Mouse (Mus musculus) yolk sac, embryonic 10.5 days (tissue): ENCODE results near the gene Gm39566.

Experiments used
- DNase-seq: peaks from one replicate; pipeline ENCODE4 v3.0.0-alpha.2; 2017; ENCODE audit warnings: low spot score

Gm39566 gene

DNA sequence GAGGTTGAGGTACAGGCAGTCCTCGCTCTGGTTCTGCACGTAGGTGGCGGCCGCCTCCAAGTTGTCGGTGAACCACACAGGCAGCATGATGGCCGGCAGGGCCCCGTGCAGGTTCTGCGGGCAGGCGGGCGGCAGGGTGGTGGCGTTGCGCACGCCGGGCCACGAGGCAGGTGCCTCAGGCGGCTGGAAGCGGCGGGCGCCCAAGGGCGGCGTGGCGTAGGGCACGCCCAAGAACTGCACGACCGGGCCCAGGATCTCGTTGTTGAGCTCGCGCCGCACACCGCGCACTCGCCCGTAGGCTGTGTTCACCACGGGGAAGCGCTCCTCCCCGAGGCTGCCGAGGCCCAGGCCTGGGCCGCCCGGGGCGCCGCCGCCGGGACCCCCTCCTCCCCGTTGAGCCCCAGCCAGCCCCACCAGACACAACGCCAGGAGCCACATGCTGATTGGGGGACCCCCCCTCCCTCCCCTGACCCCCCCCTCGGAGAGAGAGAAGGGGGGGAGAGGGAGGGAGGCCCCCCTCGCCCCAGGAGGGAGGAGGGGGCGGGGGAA is 19.0 kb upstream of the Gm39566 start:
- peak; percentile 22 for DNase-seq

DNA sequence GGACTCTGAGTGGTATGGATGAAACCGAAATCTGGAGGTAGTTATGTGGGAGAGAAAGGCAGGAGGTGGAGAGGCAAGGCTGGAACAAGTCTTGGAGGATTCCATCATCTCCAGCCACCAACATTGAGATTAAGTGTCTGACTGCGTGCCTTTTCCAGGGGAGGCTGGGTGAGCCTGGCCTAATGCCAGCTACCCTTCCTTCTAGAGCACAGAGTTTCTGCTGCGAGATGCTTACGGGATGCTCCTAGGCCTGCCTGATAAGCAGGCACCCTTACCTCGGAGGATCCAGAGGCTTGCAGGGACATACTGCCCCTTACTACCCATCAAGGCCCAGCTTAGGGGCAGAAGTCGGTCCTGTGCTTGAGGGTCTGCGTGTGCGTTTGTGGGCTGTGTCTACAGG is 18.5 kb upstream of the Gm39566 start:
- DNase-seq: no peak

DNA sequence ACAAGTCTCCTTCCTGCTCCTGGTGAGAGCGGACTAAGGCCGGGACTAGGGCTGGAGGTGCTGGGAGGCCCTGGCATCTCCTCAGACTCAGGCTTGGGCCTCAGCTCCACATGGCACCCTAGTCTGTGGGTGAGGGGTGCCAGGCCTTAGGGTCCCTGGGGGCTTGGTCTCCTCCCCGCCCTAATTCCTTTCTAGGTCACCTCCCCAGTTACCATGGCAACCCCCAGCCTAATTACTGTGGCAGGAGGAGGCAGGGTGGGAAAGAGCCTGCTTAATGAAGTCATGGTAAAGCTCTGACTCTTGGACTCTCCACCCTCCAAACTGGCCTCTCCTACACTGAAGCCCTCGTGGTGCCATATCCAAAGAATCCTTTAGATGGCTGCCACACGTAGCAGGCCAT is 13.7 kb upstream of the Gm39566 start:
- no peak for DNase-seq

DNA sequence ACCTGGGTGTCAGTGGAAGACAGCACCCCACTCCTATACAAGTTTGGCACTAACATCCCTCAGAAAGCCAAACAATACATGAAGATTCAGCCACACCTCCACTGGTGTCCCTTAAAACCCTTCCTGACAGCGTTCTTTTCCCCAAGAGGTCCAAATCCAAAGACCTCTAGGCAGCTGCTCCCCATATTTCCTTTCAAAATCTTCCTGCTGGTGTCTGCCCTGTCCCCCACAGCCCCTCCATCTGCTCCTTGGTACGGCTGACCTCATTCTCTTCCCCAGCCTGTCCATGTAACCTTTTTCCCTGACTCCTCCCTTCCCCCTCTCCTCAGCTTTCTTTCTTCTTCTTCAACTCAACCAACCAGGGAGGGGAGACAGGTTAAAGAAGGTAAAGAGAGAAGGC is 8.4 kb upstream of the Gm39566 start:
- DNase-seq: no peak

DNA sequence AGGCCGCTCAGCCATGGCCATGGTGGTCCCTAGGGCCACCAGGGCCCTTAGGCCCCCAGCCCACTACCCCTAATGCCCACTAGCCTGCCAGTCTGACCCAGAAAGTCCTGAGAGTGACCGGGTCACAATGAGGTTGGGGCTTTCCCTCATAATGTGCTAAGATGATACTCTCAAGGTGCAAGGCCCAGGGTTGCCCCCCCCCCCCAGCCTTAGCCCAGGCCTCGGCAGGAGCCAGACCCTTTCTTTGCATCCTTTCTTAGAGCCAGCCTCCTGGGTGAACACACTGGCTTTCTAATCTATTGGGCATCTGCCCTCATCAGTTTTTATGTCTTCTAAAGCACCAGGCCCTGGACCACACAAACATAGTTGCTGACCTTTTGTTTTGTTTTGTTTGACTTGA is 7.0 kb upstream of the Gm39566 start, which contains the start of gene Spem1:
Spem1 (minus strand) TSS at position 101 of the 400 bp plus-strand sequence.
- no peak for DNase-seq

DNA sequence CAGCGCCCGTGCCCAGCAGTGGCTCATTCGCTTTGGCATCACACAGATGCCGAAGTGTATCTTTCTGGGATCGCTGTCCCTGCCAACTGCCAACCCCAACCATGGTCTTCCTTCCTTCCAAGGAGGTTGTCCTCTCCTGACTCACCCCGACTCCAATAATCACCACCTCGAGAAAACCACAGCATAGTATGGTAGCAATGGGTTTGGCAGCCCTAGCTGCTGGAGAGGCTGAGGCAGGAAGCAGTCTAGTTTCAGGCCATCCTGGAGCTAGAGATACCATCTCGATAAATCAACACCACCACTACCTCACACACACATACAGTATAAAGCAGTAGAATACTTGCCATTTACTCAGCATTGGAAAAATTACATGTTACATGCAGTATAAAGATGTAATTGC is 3.8 kb upstream of the Gm39566 start:
- DNase-seq: no peak

DNA sequence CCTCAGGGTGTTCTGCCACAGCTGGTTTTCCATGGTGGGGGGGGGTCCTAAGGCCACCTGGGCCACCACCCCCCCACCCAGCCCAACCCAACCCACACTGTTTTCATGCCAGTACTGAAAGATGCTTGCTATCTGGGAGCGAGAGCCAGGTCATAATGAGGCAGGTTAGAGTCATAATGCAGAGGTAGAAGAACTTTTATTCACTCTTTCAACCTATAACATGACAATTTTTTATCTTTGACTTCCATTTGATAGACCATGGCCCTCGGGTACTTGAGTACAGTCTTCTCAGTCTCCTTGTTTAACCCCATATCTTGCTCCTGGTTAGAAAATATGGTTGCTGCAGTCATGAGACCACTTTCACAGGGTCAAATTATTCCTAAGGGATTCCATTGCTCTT is 3.3 kb upstream of the Gm39566 start, which contains the start of gene Spem2:
Spem2 (minus strand) TSS at position 101 of the 400 bp plus-strand sequence.
- no peak for DNase-seq

DNA sequence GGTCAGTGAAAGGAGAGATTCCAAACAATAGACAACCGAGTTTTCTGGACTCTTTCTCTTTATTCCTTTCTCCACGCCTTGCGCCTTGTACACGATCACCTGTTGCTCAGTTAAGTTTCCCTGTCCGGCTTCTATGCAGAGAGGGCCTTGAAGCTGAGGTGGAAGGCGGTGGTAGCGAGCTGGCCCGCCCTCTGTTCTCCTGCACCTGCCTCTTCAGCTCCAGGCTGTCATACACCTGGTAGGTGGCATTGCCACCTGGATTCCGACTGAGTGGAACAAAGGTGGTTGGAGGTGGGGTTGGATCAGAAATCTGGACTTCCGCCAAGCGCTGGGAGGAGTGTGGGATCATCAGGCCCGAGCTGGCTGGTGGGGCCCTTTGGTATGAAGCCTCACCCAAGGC is 1.4 kb upstream of the Gm39566 start:
- DNase-seq: no peak

DNA sequence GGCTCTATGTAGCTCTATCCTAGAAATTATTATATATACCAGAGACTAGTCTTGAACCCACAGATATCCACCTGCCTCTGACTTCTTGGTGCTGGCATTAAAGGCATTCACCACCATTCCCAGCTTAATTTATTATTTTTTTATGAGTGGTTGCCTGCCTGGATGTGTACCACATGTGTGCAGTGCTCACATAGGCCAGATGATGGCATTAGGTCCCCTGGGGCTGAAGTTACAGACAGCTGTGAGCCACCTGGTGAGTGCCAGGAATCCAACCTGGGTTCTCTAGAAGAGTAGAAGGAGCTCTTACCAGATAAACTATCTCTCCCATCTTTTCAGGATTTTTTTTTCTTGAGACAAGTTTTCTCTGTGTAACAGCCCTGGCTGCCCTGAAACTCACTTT is 4.8 kb downstream of the Gm39566 start:
- no peak for DNase-seq

DNA sequence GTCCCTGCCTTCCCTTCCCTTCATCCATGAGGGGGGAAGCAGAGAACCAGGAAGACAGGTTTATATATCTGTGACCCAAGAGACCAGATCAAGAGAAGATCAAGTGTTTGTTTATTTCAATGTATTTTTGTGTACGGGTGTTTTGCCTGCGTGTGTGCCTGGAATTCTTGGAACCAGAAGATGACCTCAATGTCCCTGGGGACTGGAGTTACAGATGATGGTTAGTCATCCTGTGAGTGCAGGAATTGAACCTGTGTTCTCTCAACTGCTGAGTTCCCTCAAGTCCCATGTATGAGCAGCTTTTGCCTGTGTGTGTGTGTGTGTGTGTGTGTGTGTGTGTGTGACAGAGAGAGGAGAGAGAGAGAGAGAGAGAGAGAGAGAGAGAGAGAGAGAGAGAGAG is 7.5 kb downstream of the Gm39566 start:
- DNase-seq: no peak

DNA sequence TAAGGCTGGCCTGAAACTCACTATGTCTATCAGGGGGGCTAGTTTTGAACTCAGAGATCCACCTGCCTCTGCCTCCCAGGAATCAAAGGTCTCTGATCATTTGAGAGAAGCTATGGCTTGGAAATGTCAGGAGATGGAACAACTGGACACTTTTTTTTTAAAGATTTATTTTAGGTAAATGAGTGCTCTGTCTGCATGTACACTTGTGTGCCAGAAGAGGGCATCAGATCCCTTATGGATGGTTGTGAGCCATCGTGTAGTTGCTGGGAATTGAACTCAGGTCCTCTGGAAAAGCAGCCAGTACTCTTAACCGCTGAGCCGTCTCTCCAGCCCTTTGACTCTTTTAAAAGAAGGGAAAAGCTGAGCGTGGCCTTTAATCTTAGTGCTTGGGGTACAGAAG is 8.7 kb downstream of the Gm39566 start:
- DNase-seq: no peak

DNA sequence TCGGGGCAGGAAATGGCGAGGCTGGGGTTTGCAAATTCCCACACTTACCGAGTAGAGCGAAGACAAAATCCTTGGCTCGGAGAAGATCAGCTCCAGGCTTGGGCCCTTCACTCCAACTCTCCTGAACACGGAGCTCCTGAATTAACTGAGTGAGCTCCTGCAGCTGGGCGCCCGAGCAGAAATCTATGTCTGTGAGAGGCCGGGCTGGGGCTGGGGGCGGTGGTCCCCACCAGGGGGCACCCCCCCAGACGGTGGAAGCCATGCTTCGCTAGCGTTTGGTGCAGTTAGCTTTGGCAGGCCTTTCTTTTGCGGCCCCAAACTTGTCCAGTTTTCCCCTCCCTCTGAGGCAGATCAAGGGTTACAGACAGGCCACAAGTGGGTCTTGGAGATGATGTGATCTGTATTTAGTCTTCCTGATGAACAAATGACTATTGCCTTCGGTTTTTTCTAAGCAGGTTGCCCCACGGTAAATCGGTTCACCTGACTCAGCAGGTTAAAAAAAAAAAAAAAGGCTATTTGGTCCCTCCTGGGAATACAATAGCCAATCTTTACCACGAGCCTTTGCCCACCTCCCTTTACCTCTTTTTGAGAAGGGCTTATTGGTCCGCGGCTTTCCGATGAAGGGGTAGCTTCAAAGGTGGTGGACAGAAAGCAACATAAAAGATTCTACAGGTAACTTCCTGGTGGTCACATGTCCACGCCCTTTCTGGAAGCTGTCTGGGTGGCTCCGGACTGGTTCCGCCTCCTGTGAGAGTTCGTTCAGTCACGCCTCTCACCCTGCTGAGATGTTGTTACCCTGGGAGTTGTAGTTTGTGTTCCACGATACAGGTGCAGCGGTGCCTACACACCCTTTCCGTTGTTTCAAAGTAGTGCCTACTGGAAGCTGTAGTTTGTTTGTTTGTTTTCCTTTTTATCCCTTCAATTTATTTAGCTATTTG is 9.9 kb downstream of the Gm39566 start, which contains the start of gene Tmem102:
Tmem102 (minus strand) TSS at position 653 of the 938 bp plus-strand sequence.
- peak; percentile 63 for DNase-seq

DNA sequence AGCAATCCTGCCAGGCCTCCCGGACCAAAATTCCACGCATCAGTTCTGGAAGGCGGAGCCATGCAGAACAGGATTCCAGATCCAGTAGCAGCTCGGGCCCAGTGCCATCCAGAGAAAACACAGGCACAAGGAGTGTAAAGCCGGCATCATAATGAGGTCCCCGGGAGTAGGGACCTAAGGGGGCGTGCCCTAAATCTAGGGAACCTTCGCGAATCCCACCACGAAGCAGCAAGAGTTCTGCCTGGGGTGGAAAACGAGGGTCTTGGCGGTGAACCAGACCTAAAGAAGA is 10.5 kb downstream of the Gm39566 start:
- no peak for DNase-seq

DNA sequence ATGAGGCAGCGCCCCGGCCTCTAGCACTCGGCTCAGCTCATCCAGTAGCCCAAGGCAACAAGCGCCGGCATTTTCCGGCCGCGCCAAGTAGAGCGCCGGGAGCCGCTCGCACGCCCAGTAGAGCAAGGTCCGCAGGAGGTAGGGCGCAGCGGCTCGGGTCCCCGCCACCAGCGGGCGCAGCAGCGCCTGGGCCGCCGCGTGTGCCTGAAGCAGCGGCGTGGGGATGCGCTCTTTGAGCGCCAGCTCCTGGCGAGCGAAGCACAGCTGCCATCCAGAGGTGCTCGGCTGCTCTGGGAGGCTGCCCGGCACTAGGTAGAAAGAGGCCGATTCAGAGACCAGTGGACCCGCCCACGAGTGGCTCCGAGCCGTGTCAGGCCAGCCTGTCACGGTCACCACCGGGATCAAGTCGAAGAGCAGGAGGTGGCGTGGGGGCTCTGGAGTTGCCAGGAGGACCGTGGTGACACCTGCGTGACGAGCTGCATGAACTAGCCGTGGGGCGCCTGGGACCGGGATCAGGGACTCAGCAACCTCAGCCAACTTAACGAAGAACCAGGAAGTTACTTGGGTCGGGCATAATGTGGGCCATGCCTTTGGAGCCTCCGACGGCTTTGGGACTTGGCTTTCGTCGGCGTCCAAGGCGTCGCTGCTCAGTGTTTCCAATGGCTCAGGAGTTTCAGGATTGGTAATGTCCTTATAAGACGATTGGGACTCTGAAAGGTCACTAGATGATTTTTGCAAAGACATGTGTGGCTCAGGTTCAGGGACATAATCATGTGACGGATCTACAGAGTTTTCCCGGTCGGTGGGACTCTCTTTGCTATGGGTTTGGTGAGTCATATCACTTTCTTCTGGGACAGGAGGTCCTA is 11.1 kb downstream of the Gm39566 start:
- DNase-seq: peak; percentile 75

DNA sequence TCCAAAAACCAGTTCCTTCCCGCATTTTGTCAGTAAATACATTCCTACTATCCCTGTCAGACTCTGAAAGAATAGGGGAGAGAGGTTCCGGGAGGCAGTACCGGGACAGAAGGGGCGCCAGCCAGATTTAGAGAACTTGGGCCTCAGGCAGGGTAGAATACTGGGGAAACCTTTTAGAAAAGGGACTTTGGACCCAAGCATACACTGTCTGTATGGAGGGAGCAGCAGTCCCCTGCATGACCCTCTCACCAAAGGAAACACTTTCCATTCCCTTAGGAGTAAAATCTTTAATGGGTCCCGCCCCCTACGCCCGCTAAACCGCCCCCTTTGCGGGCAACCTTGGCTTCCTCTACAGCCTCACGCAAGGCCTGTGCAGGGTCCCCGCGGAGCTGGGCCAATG is 11.8 kb downstream of the Gm39566 start:
- no peak for DNase-seq

DNA sequence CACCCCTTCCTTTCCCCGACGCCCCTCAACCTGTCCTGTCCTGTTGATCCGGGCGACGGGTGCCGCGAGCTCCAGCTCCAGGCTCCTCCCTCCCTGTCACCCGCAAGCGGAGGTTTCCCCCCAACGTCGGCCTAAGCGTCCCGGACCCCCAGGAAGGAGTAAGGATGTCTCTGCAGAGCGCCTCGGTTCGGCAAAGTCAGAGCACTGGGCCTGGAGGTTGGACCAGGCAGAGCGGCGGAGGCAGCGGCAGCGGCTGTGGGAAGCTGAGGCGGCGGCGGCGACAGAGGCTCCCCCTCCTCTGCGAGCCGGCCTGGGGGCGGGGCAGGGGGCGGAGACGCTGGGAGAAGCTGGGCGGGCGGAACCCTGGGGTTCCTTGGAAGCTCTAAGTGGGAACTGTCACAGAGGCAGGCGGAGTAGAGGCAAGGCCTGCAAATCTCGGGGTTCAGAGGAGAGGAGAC is 12.4 kb downstream of the Gm39566 start:
- DNase-seq: peak; percentile 83

DNA sequence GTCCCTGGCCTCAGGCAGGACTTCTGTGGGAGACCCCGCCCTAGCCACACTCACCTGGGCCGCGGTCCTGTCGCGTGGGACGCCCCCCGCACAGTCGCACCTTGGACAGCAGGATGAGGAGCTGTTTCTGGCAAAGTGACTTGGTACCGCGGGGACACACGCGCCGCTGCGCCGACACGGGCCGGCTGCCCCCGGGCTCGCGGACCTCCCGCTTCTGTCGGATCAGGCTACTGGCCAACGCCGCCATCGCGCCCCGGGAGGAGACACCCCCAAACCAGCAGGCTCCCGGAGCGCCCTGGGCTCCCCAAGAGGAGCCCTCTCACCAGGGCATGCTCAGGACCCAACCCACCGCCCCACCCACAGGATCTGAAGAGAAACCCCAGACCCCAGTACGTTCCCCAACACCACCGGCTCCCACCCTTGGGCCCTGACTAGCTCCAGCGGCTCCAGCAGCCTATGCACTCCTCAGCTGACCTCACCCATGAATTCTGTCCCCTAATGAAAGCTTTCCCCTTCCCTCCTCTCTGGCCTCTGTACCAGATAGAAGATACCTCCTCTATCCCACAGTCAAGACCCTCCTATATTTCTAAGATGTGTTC is 13.6 kb downstream of the Gm39566 start, which contains the start of gene Fgf11:
Fgf11 (minus strand) TSS at position 479 of the 599 bp plus-strand sequence.
- DNase-seq: no peak

DNA sequence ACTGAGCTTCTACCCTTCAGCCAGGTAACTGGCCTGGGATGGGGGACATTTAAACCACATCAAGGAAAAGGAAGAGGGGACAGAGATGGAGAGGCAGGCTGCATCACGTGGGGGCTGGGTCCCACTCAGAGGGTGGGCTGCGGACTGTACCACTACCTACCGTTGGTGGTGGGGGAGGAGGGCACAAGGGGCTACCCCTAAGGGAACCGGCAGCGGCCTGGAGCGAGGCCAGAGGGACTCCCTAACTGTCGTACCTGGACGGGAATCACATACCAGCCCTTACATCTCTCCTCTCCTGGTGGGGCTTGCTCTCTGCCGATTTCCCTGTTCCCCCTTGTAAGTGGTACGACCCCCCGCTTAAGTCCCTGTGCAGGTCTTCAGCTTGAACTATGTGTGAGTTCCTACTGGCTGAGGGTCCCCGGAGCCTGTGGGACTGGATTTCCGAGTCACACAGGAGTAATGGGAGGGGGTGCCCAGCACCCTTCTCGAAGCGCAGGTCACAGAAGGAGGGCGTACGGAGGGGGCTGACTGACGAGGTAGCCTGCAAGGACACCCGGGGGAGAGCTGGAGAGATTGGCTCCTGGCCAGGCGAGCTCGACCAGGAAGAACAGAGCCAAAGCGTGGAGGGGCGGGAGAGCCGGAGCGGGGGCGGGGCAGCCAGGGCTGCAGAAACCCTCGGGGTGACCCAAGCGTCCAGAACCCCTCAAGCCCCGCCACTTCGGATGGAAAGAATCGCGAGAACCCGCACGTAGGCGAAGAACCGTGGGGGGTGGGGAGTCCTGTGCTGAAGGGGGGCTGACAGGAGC is 14.5 kb downstream of the Gm39566 start:
- DNase-seq: peak; percentile 73

DNA sequence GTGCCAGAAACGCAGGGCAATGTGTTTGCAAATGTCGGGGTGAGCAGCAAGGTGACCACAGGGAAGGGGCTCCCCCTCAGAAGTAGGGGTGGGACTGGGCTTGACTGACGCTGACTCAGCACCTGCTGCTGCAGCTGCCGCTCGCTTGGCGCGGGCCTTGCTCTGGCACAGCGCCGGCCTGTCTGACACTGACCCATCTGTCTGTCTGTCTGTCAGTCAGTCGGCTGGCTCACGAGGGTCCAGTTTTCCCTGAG is 15.0 kb downstream of the Gm39566 start:
- DNase-seq: no peak

DNA sequence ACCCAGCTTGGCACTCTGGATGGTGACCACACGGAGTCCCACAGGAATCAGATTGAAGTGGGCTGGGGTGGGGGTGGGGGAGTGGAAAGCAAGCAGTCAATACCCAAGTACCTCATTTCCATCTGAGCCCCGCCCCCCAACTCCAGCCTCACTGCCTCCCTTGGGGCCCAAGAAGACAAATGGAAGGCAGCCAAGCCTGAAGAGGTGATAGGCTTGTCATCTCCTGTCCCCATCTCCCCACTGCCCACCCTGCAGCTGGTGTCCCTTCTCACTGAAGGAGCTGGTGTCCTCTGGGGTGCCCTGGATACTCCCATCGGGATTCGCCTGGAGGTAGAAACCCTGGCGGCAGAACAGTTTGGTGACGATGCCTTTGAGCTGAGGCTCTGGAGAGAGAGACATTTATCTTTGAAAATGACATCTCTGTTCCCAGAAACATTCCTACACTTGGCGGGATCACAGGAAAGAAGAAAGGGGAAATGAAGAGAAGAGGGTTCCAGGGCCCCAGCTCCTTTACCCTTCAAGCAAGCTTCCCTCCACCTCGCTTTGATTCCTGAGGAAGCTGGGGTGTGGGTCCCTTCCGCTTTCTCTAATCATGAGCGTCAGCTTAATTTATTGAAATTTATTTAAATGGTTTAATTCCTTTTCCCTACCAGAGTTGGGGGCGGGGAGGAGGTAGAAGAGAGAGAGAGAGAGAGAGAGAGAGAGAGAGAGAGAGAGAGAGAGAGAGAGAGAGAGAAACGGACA is 15.5 kb downstream of the Gm39566 start:
- no peak for DNase-seq

DNA sequence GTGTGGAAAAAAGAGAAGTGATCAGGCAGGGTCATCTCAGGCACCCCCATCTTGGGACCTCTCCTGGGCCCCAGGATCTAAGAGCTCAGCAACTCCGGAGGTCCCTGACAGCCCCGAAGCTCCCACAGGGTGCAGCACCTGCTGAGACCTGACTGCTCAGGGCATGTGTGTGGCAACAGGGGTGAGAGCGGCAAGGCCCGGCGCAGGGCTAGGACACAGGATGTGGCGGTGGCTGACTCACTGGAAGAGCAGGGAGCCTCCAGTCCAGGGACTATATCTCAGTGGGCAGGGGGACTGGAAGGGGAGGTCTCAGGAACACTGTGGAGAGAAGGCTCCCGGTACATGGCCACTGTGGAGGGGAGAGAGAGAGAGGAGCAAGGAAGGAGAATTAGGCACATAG is 17.2 kb downstream of the Gm39566 start:
- no peak for DNase-seq
